ENCODE assay signal across 8 mouse cellular contexts in genomic region chr3:99233393-99234318, GRCm38 (mm10). TPM values are rescaled to one million over a fixed set of nuclear protein-coding genes. Genes with fewer than 3 reads are reported as not detected.
DNase-seq lines count a peak whose midpoint lies in the region; ATAC-seq lines count a peak whose summit lies in the region.

No protein-coding gene starts in this region.

- WGBS in embryonic facial prominence, embryonic 11.5 days = 4% methylated on average over 20 of the region's 20 CpGs
- 8% methylated on average over 20 of the region's 20 CpGs for whole genome bisulfite sequencing in midbrain, embryonic 11.5 days

- no peak overlapping the region for H3K9ac ChIP-seq in embryonic facial prominence, embryonic 11.5 days (replicated peaks; ENCODE audit: low read length)
- no peak overlapping the region for H3K9ac ChIP-seq in midbrain, embryonic 11.5 days (ENCODE audit: low read length)

- peak; percentile 51 for DNase-seq in left cerebral cortex, postnatal 4 days
- DNase-seq in left cerebral cortex, adult 8-10 months (ENCODE audit: low spot score in 2 of 2) = no peak
- DNase-seq in adrenal gland, postnatal 14 days = peak; percentile 66
- DNase-seq in embryonic facial prominence, embryonic 11.5 days (ENCODE audit: low spot score) = peak; percentile 85
- DNase-seq in layer of hippocampus, postnatal 14 days (ENCODE audit: low spot score in 2 of 2) = peak; percentile 48 to 56
- DNase-seq in midbrain, embryonic 11.5 days (ENCODE audit: low spot score, missing footprints) = peak; percentile 98
- peak; percentile 34 to 65 for DNase-seq in thymus, postnatal 36 days

- H3K4me3 ChIP-seq in embryonic facial prominence, embryonic 11.5 days (ENCODE audit: low read depth, low read length) = 0 out of 2 replicates have a peak overlapping the region, but pooled peaks have one; percentile 1
- H3K4me3 ChIP-seq in midbrain, embryonic 11.5 days (ENCODE audit: low read depth, low read length) = no peak overlapping the region

- peaks cover 40% of the 10 kb centered on the region for H3K27me3 ChIP-seq in embryonic facial prominence, embryonic 11.5 days (ENCODE audit: control insufficient read depth, insufficient read depth, low read length)
- H3K27me3 ChIP-seq in midbrain, embryonic 11.5 days (ENCODE audit: control insufficient read depth, insufficient read depth, low read length) = peaks cover 54% of the 10 kb centered on the region

- intact Hi-C loops in left cerebral cortex, postnatal 4 days (cut with DNase I) = loop anchor here (5.0 kb wide), 1 partner anchor 704 kb away; no protein-coding TSS in a partner anchor

- no peak overlapping the region for H3K27ac ChIP-seq in embryonic facial prominence, embryonic 11.5 days (replicated peaks; ENCODE audit: low read depth, low read length)
- H3K27ac ChIP-seq in midbrain, embryonic 11.5 days (ENCODE audit: low read depth, low read length) = no peak overlapping the region

- H3K4me1 ChIP-seq in embryonic facial prominence, embryonic 11.5 days (ENCODE audit: control insufficient read depth, insufficient read depth, low read length) = 0 out of 2 replicates have a peak, but pooled peaks cover 4% of the 10 kb centered on the region
- no peaks in the 10 kb centered on the region for H3K4me1 ChIP-seq in midbrain, embryonic 11.5 days (ENCODE audit: control insufficient read depth, insufficient read depth, low read length)

- peak overlapping the region; percentile 26 for H3K4me2 ChIP-seq in embryonic facial prominence, embryonic 11.5 days (ENCODE audit: low read depth, low read length)
- peak overlapping the region; percentile 19; the same call in 1 of the 2 replicates for H3K4me2 ChIP-seq in midbrain, embryonic 11.5 days

- peak; percentile 61 for ATAC-seq in embryonic facial prominence, embryonic 11.5 days (replicated peaks; ENCODE audit: insufficient number of reproducible peaks, low FRiP score, low TSS enrichment, low read depth)
- ATAC-seq in hematopoietic stem cell, adult 5-6 weeks (replicated peaks in 1 of 2; ENCODE audit: insufficient read depth in 1 of 2, low FRiP score in 2 of 2, low TSS enrichment in 1 of 2, low read depth in 1 of 2, poor library complexity in 2 of 2, severe bottlenecking in 2 of 2) = peak; percentile 65 to 70; a peak in 3 of 4 replicates
- peak; percentile 46 for ATAC-seq in midbrain, embryonic 11.5 days (ENCODE audit: low FRiP score)

- H3K36me3 ChIP-seq in embryonic facial prominence, embryonic 11.5 days (replicated peaks; ENCODE audit: control insufficient read depth, insufficient read depth, low read depth, low read length) = no peaks in the 10 kb centered on the region
- no peaks in the 10 kb centered on the region for H3K36me3 ChIP-seq in midbrain, embryonic 11.5 days (ENCODE audit: control insufficient read depth, insufficient read depth, low read length)

- H3K9me3 ChIP-seq in embryonic facial prominence, embryonic 11.5 days (replicated peaks; ENCODE audit: control insufficient read depth, low read length) = no peaks in the 10 kb centered on the region
- H3K9me3 ChIP-seq in midbrain, embryonic 11.5 days (ENCODE audit: control insufficient read depth, low read length) = no peaks in the 10 kb centered on the region

RNA-seq across cellular contexts. Expression of gene Tbx15, which starts 6.5 kb away (rescaled TPM):
- 1 to 10 TPM; 1.8 to 2.0 TPM for total RNA-seq in left cerebral cortex, postnatal 4 days (2021)
- 1 to 10 TPM in 2 of 4 experiments, under 1 TPM in 2; 0.72 to 1.9 (median 1.1) TPM for total RNA-seq in left cerebral cortex, adult 8-10 months (2022)
- 0.19 and 0.44 TPM in 2 replicates for total RNA-seq in adrenal gland, postnatal 14 days (2021)
- 7.1 and 8.3 TPM in 2 replicates for polyA plus RNA-seq in embryonic facial prominence, embryonic 11.5 days (2014; fragmentation: Nextera tagmentation; extraction: Ambion mirVana)
- total RNA-seq in hematopoietic stem cell, adult 5-6 weeks (2017) = not detected in 2 replicates
- 1 to 10 TPM in 1 of 2 experiments, under 1 TPM in 1; 0.74 to 1.0 TPM for total RNA-seq in layer of hippocampus, postnatal 14 days (2021)
- 1.6 and 1.8 TPM in 2 replicates for polyA plus RNA-seq in midbrain, embryonic 11.5 days (2014; fragmentation: Nextera tagmentation; extraction: Ambion mirVana)

Comparison
In these comparisons a context has a peak if more than half of its experiments do, and no peak if none do; other contexts are left out.
1. DNase-seq: peak in left cerebral cortex, postnatal 4 days (single experiment), adrenal gland, postnatal 14 days (single experiment), embryonic facial prominence, embryonic 11.5 days (single experiment), layer of hippocampus, postnatal 14 days (2 of 2), midbrain, embryonic 11.5 days (single experiment) and thymus, postnatal 36 days (2 of 2); none in left cerebral cortex, adult 8-10 months (0 of 2).
2. Peak in every context shown above with its lines, with median percentiles within 50 percentile points of each other: ATAC-seq.